7 mouse cellular contexts compared by ENCODE assay signal in the genomic region with DNA sequence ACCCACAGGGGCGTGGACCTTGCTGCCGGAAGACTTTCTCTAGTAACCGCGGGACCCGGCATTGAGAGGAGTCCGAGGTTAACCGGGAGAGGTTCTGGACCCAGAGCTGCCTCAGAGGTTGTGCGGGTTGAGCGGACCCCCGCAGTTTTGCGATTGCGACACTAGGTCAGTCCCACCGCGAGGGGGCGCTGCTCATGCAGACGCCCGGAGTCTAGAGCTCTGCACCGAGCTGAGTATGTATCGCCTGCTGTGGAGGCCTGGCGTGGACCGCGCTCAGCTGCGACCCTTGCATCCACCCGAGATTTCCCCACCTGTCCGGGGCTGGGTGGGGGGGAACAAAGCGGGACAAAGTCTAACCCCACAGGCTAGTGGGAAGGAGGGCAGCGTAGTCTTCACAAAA. TPM values are rescaled to one million over a fixed set of nuclear protein-coding genes. Genes with fewer than 3 reads are reported as not detected.
DNase-seq lines count a peak whose midpoint lies in the region; ATAC-seq lines count a peak whose summit lies in the region.

No protein-coding gene starts in this region.

- no peaks in the 10 kb centered on the region for H3K36me3 ChIP-seq in intestine, embryonic 15.5 days
- no peaks in the 10 kb centered on the region for H3K36me3 ChIP-seq in limb, embryonic 13.5 days
- H3K36me3 ChIP-seq in midbrain, embryonic 14.5 days (ENCODE audit: control insufficient read depth, insufficient read depth, low read length): no peaks in the 10 kb centered on the region

- DNase-seq in adrenal gland, postnatal 36 days: peak; percentile 66 to 81
- DNase-seq in embryo, embryonic 9.5 days (ENCODE audit: extremely low spot score): peak; percentile 85
- peak; percentile 90 for DNase-seq in midbrain, embryonic 14.5 days
- peak; percentile 53 to 80 for DNase-seq in spleen, postnatal 10 days (ENCODE audit: low spot score in 2 of 2)

- no peak overlapping the region for H3K27ac ChIP-seq in intestine, embryonic 15.5 days
- H3K27ac ChIP-seq in limb, embryonic 13.5 days: no peak overlapping the region
- H3K27ac ChIP-seq in midbrain, embryonic 14.5 days (replicated peaks; ENCODE audit: low read depth, low read length): no peak overlapping the region

- 1% methylated on average over 27 of the region's 27 CpGs for WGBS in intestine, embryonic 15.5 days
- 2% methylated on average over 27 of the region's 27 CpGs for WGBS in limb, embryonic 13.5 days
- WGBS in midbrain, embryonic 14.5 days: 1% methylated on average over 27 of the region's 27 CpGs

- no peaks in the 10 kb centered on the region for H3K9me3 ChIP-seq in intestine, embryonic 15.5 days
- H3K9me3 ChIP-seq in limb, embryonic 13.5 days: no peaks in the 10 kb centered on the region
- no peaks in the 10 kb centered on the region for H3K9me3 ChIP-seq in midbrain, embryonic 14.5 days (ENCODE audit: control insufficient read depth, low read length)

- H3K4me1 ChIP-seq in intestine, embryonic 15.5 days (replicated peaks): no peaks in the 10 kb centered on the region
- peaks cover 4% of the 10 kb centered on the region; the same call in 1 of the 2 replicates for H3K4me1 ChIP-seq in limb, embryonic 13.5 days
- H3K4me1 ChIP-seq in midbrain, embryonic 14.5 days (ENCODE audit: control insufficient read depth, insufficient read depth, low read length): no peaks in the 10 kb centered on the region

- peak overlapping the region; percentile 31 for H3K4me3 ChIP-seq in intestine, embryonic 15.5 days (replicated peaks)
- H3K4me3 ChIP-seq in limb, embryonic 13.5 days: peak overlapping the region; percentile 42
- peak overlapping the region; percentile 32 for H3K4me3 ChIP-seq in midbrain, embryonic 14.5 days (replicated peaks; ENCODE audit: low read depth, low read length)

- peak; percentile 89 for ATAC-seq in granulocyte monocyte progenitor cell, adult 5-6 weeks (replicated peaks; ENCODE audit: poor library complexity, severe bottlenecking)
- ATAC-seq in intestine, embryonic 15.5 days: peak; percentile 84
- peak; percentile 85 for ATAC-seq in limb, embryonic 13.5 days (ENCODE audit: low FRiP score, low read depth)
- peak; percentile 67; the same call in 1 of the 2 replicates for ATAC-seq in midbrain, embryonic 14.5 days (ENCODE audit: low FRiP score, low TSS enrichment)

- H3K4me2 ChIP-seq in intestine, embryonic 15.5 days (replicated peaks): peak overlapping the region; percentile 80
- H3K4me2 ChIP-seq in limb, embryonic 13.5 days (replicated peaks): peak overlapping the region; percentile 67
- H3K4me2 ChIP-seq in midbrain, embryonic 14.5 days (ENCODE audit: low read length): peak overlapping the region; percentile 56

- H3K27me3 ChIP-seq in intestine, embryonic 15.5 days (replicated peaks): no peaks in the 10 kb centered on the region
- H3K27me3 ChIP-seq in limb, embryonic 13.5 days: peaks cover 25% of the 10 kb centered on the region
- H3K27me3 ChIP-seq in midbrain, embryonic 14.5 days (ENCODE audit: control insufficient read depth, insufficient read depth, low read length): no peaks in the 10 kb centered on the region

- H3K9ac ChIP-seq in intestine, embryonic 15.5 days: peak overlapping the region; percentile 48
- H3K9ac ChIP-seq in limb, embryonic 13.5 days: peak overlapping the region; percentile 62
- H3K9ac ChIP-seq in midbrain, embryonic 14.5 days (replicated peaks; ENCODE audit: low read length): peak overlapping the region; percentile 29; the same call in 1 of the 2 replicates

RNA-seq across cellular contexts. Expression of a gene that starts 22.4 kb away (rescaled TPM):
- total RNA-seq in adrenal gland, postnatal 36 days (2021): 1 to 10 TPM; 4.6 to 6.6 TPM
- total RNA-seq in granulocyte monocyte progenitor cell, adult 5-6 weeks (2014; fragmentation: Nextera tagmentation): not detected in 2 replicates
- not detected in 2 replicates for total RNA-seq in granulocyte monocyte progenitor cell, adult 5-6 weeks (2017)
- 2.9 and 4.5 TPM in 2 replicates for polyA plus RNA-seq in intestine, embryonic 15.5 days (2015; fragmentation: Nextera tagmentation; extraction: Ambion mirVana)
- polyA plus RNA-seq in limb, embryonic 13.5 days (2015; fragmentation: Nextera tagmentation; extraction: Ambion mirVana): 2.8 and 3.4 TPM in 2 replicates
- 0.50 and 0.68 TPM in 2 replicates for polyA plus RNA-seq in midbrain, embryonic 14.5 days (2014; fragmentation: Nextera tagmentation; extraction: Ambion mirVana)

RNA-seq across cellular contexts. Expression of a gene that starts 23.2 kb away (rescaled TPM):
- total RNA-seq in adrenal gland, postnatal 36 days (2021): 1 to 10 TPM in 1 of 2 experiments, under 1 TPM in 1; 0.82 to 1.3 TPM
- not detected in 2 replicates for total RNA-seq in granulocyte monocyte progenitor cell, adult 5-6 weeks (2014; fragmentation: Nextera tagmentation)
- total RNA-seq in granulocyte monocyte progenitor cell, adult 5-6 weeks (2017): not detected in 2 replicates
- polyA plus RNA-seq in intestine, embryonic 15.5 days (2015; fragmentation: Nextera tagmentation; extraction: Ambion mirVana): 0.08 TPM in 1 of 2 replicates, not detected in the other
- 0.23 and 0.26 TPM in 2 replicates for polyA plus RNA-seq in limb, embryonic 13.5 days (2015; fragmentation: Nextera tagmentation; extraction: Ambion mirVana)
- polyA plus RNA-seq in midbrain, embryonic 14.5 days (2014; fragmentation: Nextera tagmentation; extraction: Ambion mirVana): 0.05 TPM in 1 of 2 replicates, not detected in the other

RNA-seq across cellular contexts. Expression of a gene that starts 29.8 kb away (rescaled TPM):
- total RNA-seq in adrenal gland, postnatal 36 days (2021): 100 to 1,000 TPM; 107 to 133 TPM
- not detected in 2 replicates for total RNA-seq in granulocyte monocyte progenitor cell, adult 5-6 weeks (2014; fragmentation: Nextera tagmentation)
- total RNA-seq in granulocyte monocyte progenitor cell, adult 5-6 weeks (2017): not detected in 2 replicates
- polyA plus RNA-seq in intestine, embryonic 15.5 days (2015; fragmentation: Nextera tagmentation; extraction: Ambion mirVana): 157 and 162 TPM in 2 replicates
- 196 and 197 TPM in 2 replicates for polyA plus RNA-seq in limb, embryonic 13.5 days (2015; fragmentation: Nextera tagmentation; extraction: Ambion mirVana)
- polyA plus RNA-seq in midbrain, embryonic 14.5 days (2014; fragmentation: Nextera tagmentation; extraction: Ambion mirVana): 30.9 and 40.2 TPM in 2 replicates

RNA-seq across cellular contexts. Expression of a gene that starts 60.0 kb away (rescaled TPM):
- 10 to 100 TPM; 12.3 to 22.3 TPM for total RNA-seq in adrenal gland, postnatal 36 days (2021)
- total RNA-seq in granulocyte monocyte progenitor cell, adult 5-6 weeks (2014; fragmentation: Nextera tagmentation): 12.2 and 13.9 TPM in 2 replicates
- 2.4 TPM in 2 replicates for total RNA-seq in granulocyte monocyte progenitor cell, adult 5-6 weeks (2017)
- polyA plus RNA-seq in intestine, embryonic 15.5 days (2015; fragmentation: Nextera tagmentation; extraction: Ambion mirVana): 129 and 133 TPM in 2 replicates
- polyA plus RNA-seq in limb, embryonic 13.5 days (2015; fragmentation: Nextera tagmentation; extraction: Ambion mirVana): 71.7 and 74.9 TPM in 2 replicates
- 3.6 and 6.6 TPM in 2 replicates for polyA plus RNA-seq in midbrain, embryonic 14.5 days (2014; fragmentation: Nextera tagmentation; extraction: Ambion mirVana)
